Mouse (Mus musculus): ENCODE measurements around the gene Treml4.
"Not testable (repeated sequence)": the region's sequence is repeated elsewhere in the genome, so short reads cannot be mapped to it uniquely, and the experiment has no call there.

Gene Treml4

GRCm38 (mm10) chr17:48275736-48276135, 11.6 kb downstream of the Treml4 start:
- no peak for DNase-seq

DNA sequence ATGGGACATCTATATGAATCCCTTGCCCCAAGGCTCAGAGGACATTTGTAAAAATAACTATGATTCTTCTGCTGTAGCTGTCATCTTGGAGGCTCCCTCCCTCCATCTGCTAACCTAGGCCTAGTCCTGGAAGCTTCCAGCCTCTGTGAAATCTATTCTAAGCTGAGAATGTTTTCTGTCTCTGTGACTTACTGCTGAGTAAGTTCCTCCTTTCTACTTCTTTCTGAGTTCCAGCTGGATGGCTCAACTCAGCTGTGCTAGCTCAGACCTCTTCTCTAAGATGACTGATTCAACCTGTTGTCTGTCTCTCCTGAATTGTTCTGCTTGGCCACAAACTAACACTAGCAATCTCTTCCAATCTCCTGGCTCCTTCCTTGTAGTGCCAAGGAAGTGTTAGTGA, 14.3 kb downstream of the Treml4 start:
- DNase-seq, result no peak

- DNase-seq, result no peak
Observed at GRCm38 (mm10) chr17:48279002-48279401, 14.9 kb downstream of the Treml4 start.

DNA sequence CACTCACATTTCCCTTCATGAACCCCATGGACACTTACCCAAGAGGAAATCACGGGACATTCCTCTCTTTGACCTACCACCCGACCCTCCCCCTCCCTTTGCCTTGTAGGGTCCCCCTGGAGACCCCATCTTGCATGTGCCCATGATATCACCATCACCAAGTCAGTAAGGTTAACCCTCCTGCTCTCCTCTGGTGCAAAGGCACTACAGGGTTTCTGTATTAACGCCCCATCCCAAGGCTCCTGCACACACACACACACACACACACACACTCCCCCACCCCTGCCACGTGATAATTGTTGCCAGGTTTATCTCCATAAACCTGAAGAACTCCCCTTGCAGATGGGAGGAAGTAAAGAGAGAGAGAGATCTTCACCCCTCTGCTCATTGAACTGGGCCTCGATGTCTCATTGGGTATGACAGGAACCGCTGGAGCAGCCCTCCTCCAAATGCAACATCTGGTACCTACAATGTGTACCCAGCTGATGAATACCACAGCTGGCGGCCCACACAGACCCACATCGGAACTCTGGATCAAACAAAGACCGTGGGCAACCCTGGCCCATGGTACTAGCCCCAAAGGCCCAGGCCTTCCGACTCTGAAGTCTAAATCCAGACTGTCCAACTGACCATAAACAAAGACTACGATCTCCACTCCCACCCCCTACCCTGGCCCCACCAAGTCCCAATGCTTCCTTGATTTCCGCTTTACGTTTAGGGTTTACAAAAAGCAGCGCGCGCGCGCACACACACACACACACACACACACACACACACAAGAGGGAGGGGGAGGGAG, 17.0 kb downstream of the Treml4 start:
- peak; percentile 12 for DNase-seq

DNA sequence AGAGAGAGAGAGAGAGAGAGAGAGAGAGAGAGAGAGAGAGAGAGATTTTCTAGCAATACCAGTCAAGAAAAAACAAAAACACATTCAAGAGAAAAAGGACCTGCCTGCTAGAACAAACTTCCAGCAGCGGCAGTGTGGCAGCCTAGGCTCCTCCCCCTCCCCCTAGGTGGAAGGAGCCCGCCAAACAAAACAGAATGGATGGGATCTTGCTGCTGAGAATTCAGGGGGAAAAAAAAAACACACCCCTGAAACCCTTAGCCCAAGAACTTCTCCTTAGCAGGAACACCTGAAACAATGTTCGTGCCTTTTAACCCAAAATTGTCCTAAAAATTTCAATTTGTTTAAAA, 17.6 kb downstream of the Treml4 start:
- DNase-seq, result peak; percentile 78

DNA sequence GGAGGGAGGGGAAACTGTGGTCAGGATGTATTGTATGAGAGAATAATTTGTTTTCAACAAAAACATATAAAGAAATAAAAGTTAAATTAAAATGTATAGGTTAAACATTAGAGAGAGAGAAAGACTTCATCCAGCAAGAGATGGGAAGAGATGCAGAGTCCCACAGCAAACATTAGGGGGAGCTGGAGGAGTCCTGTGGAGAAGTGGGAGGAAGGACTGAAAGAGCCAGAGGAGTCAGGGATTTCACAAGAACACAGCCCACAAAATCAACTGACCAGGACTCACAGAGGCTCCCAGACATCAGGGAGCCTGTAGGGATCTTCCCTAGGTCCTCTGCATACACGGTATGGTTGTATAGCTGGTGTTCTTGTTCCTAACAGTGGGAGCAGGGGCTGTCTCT, 22.7 kb downstream of the Treml4 start:
- peak; percentile 11 for DNase-seq

DNA sequence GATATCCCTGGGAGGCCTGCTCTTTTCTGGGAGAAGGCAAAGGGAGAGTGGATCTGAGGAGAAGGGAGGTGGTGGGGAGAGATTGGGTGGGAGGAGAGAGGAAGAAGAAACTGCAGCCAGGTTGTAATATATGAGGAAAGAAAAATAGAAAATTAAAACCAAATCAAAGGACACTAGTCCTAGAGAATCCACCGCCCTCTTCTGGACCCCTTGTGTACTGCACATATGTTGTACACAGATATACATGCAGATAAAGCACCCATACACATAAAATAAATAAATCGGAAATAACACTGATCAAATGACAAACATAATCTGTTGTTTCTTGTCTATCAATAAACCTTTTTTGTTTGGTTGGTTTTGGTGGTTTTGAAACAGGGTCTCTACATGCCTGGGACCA, 23.2 kb downstream of the Treml4 start:
- DNase-seq, result peak; percentile 19

- DNase-seq, result no peak
Observed at GRCm38 (mm10) chr17:48293500-48294194, 29.6 kb downstream of the Treml4 start.

DNA sequence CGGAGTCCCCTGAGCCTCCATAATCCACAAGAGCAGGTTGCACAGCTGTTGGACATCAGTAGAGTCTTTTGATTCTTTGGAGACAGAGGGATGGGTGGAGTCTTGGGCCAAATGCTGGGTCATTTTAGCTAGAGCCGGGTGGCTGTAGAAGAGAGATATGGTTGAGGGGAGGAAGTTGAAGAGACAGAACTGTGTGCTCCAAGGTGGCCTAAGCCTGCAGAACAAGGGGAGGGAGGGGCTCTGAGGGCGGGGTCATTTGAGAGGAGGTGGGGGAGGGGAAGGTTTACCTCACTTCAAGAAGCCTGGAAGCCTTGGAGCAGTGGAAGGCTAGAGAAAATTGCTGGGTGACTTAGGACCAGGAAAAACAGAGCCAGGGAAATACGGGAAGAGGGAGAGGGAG, 35.1 kb downstream of the Treml4 start, which contains the start of gene Treml2:
Gene Treml2 (plus strand): TSS at position 296 of the 400 bp plus-strand sequence.
- peak; percentile 41 for DNase-seq

DNA sequence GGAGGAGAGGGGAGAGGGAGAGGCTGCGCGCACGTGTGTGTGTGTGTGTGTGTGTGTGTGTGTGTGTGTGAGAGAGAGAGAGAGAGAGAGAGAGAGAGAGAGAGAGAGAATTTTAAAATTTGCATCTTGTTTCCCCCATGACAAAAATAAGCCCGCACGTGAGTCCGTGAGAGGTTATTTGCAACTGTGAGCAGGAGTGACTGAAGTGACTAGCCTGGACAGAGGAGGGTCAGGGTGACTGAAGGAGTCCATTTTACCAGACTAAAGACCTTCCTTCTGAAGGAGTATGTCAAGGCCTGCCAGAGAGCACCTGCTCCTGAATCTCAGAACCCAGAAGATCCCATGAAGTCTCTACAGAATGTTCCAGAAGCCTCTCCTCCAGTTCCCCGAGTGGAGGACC, 35.7 kb downstream of the Treml4 start:
- DNase-seq, result no peak

- DNase-seq, result no peak
Observed at GRCm38 (mm10) chr17:48300199-48300598, 36.1 kb downstream of the Treml4 start.

DNA sequence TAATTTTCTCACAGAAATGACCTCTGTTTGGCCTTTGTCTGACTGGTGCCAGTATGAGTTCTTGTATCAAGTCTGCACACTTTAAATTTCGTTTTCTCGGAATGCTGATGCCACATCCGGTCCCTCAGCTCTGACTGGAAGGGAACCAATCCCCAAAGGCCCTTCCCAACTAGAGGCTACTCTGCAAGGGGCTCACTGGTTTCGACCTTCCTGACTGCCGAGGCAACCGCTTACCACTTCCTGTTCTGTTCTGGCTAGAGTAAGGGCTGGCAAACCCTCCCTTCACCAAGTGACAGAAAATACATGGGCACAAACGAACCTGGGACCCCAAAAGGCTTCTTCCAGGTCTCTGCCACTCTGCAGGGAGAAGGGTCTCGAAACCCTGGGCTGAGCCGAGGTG, 36.8 kb downstream of the Treml4 start:
- DNase-seq, result no peak

GRCm38 (mm10) chr17:48301792-48302191, 37.7 kb downstream of the Treml4 start:
- DNase-seq, result no peak

GRCm38 (mm10) chr17:48312124-48312523, 48.0 kb downstream of the Treml4 start:
- no peak for DNase-seq

DNA sequence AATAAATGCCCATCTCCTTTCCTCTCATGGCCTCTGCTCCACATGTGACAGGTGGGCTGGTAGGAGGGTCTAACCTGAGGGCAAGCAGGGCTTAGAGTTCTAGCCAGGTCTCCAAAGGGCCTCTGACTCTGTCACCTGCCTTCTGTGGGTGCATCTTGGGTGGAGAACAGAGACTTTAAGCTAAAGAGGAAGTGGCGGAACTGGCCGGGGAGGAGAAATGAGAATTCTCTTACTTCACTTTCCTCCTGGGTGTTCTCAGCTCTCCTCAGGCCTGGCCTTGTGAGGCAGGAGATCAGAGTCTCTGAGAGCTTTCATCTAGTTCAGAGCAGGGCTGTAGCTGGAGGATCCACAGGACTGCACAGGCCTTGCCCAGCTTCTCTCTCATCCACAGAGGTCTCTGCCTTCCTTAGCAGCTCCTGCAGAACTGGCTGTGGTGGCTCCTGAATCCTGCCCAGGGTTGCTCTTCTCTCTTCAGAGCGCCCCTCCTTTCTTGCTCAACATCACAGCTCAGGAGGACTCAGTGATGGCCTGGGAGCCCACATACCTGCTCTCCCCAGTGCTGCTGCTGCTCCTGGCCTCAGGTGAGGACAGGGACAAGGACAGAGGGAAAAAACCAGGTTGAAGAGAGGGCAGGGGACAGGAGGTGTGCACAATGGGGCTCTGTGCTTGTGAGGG, 51.9 kb downstream of the Treml4 start, which contains the start of gene B430306N03Rik:
Gene B430306N03Rik (plus strand): TSS at position 237 of the 675 bp plus-strand sequence.
- not testable (repeated sequence) for DNase-seq

- no peak for DNase-seq
Observed at GRCm38 (mm10) chr17:48318686-48319085, 54.6 kb downstream of the Treml4 start.

- no peak for DNase-seq
Observed at GRCm38 (mm10) chr17:48321279-48321678, 57.2 kb downstream of the Treml4 start.

DNA sequence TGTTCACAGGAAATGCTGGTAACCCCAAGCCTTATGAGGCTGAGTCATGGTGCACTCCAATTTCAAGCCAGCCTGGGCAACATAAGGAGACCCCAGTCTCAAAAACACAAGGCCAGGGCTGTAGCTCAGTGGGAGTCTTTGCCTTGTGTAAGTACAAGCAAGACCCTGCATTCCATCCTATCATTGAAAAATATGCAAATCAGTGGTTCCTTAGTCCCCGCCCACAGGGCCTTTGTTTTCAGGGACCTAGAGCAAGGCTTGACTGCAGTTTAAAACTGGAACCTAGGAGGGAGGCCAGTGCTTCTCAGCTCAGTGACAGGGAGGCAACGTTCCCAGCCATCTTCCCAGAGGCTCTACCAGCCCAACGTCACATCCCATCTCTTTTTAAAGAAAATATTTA, 59.1 kb downstream of the Treml4 start:
- DNase-seq, result no peak

- DNase-seq, result no peak
Observed at GRCm38 (mm10) chr17:48324258-48324657, 60.2 kb downstream of the Treml4 start.
